Mouse (Mus musculus): ENCODE measurements around the gene Odf3b.

GRCm38 (mm10) chr15:89352795-89353194 is 26.3 kb downstream of the Odf3b start:
- TF ChIP-seq GATA1 (IDR thresholded peaks at IDR 0.05; ENCODE audit: borderline replicate concordance, low read length) (no peak), FLI1 (IDR thresholded peaks at IDR 0.05; ENCODE audit: low read length) (no peak)
